Comparison of ENCODE assay signal across 9 mouse cellular contexts in genomic region chr11:60927264-60927663, GRCm38 (mm10). TPM values are rescaled to one million over a fixed set of nuclear protein-coding genes. Genes with fewer than 3 reads are reported as not detected.
DNase-seq lines count a peak whose midpoint lies in the region; ATAC-seq and TF ChIP-seq lines count a peak whose summit lies in the region.
"Had no signal": no experiment of that assay in that cellular context is flagged by ENCODE, and none has a peak within 500 bp of the region (broad histone marks: within the 10 kb centered on the region; RNA-seq: fewer than 3 reads in every experiment).

No protein-coding gene starts in this region.

- 0% methylated on average over 9 of the region's 9 CpGs for WGBS in forebrain, embryonic 12.5 days
- under 1% methylated on average over 9 of the region's 9 CpGs for WGBS in heart, postnatal 0 days
- under 1% methylated on average over 9 of the region's 9 CpGs for WGBS in liver, embryonic 14.5 days (ENCODE audit: insufficient replicate concordance)
- WGBS in neural tube, embryonic 12.5 days, result under 1% methylated on average over 9 of the region's 9 CpGs
- WGBS in stomach, postnatal 0 days, result under 1% methylated on average over 9 of the region's 9 CpGs

- DNase-seq in CH12.LX (ENCODE audit: extremely low read depth), result peak; percentile 97
- peak; percentile 95 for DNase-seq in c-Kit-positive CD71-positive TER-119-negative erythroid progenitor cells, embryonic 14.5 days (ENCODE audit: low read depth)
- peak; percentile 95 for DNase-seq in heart, postnatal 0 days (ENCODE audit: low spot score)
- peak; percentile 96 for DNase-seq in kidney, postnatal 36 days
- DNase-seq in liver, embryonic 14.5 days (ENCODE audit: low read depth in 3 of 3, low spot score in 3 of 3), result peak; percentile 91
- DNase-seq in stomach, postnatal 0 days (ENCODE audit: low spot score), result peak; percentile 96

- H3K27ac ChIP-seq in CH12.LX (ENCODE audit: insufficient read depth, low read depth), result no peak overlapping the region
- H3K27ac ChIP-seq in forebrain, embryonic 12.5 days, result 0 out of 2 replicates have a peak overlapping the region, but pooled peaks have one; percentile 3
- H3K27ac ChIP-seq in heart, postnatal 0 days (ENCODE audit: low read depth), result no peak overlapping the region
- H3K27ac ChIP-seq in liver, embryonic 14.5 days, result peak overlapping the region; percentile 47
- no peak overlapping the region for H3K27ac ChIP-seq in neural tube, embryonic 12.5 days
- H3K27ac ChIP-seq in stomach, postnatal 0 days (replicated peaks), result 0 out of 2 replicates have a peak overlapping the region, but pooled peaks have one; percentile 14
- H3K27ac ChIP-seq: macrophage had no signal

- in situ Hi-C loops in CH12.LX (cut with MboI; ENCODE audit: low pct_ligation_motif_present, low pct_unique_long_range_greater_than_20kb, low sequenced_read_pairs), result no loop called here

- dilution Hi-C loops in CH12.LX (cut with MboI; ENCODE audit: extremely low pct_ligation_motif_present, extremely low pct_unique_long_range_greater_than_20kb, low sequenced_read_pairs), result no loop called here

- TF ChIP-seq POLR2A in CH12.LX (IDR thresholded peaks at IDR 0.05; ENCODE audit: low read depth, low read length), result 0 out of 2 replicates have a peak, but pooled peaks have one; percentile 32

- H3K9ac ChIP-seq in CH12.LX (ENCODE audit: insufficient read depth, low read depth), result no peak overlapping the region
- H3K9ac ChIP-seq in forebrain, embryonic 12.5 days, result no peak overlapping the region
- no peak overlapping the region for H3K9ac ChIP-seq in heart, postnatal 0 days (replicated peaks; ENCODE audit: low read depth, low read length)
- H3K9ac ChIP-seq in liver, embryonic 14.5 days (replicated peaks), result peak overlapping the region; percentile 40
- no peak overlapping the region for H3K9ac ChIP-seq in neural tube, embryonic 12.5 days
- no peak overlapping the region for H3K9ac ChIP-seq in stomach, postnatal 0 days (ENCODE audit: low read length)

- peak; percentile 95 to 98 for TF ChIP-seq CTCF in CH12.LX (conservative IDR thresholded peaks at IDR 0.05 in 1 of 2, IDR thresholded peaks at IDR 0.05 in 1 of 2; ENCODE audit: low read depth in 2 of 2, low read length in 2 of 2)
- peak; percentile 95 for TF ChIP-seq CTCF in heart, postnatal 0 days (IDR thresholded peaks at IDR 0.05; ENCODE audit: low read depth)
- peak; percentile 96 for TF ChIP-seq CTCF in liver, embryonic 14.5 days (IDR thresholded peaks at IDR 0.05; ENCODE audit: low read depth)
- peak; percentile 96 for TF ChIP-seq CTCF in stomach, postnatal 0 days (IDR thresholded peaks at IDR 0.05; ENCODE audit: low read depth)

- TF ChIP-seq RAD21 in CH12.LX (IDR thresholded peaks at IDR 0.05; ENCODE audit: low read depth, low read length), result peak; percentile 95

- peaks cover under 1% of the 10 kb centered on the region; the same call in 1 of the 2 replicates for H3K79me2 ChIP-seq in CH12.LX (replicated peaks; ENCODE audit: control insufficient read depth, extremely low read depth, insufficient read depth, poor library complexity, severe bottlenecking)

- H3K4me3 ChIP-seq in CH12.LX (replicated peaks in 1 of 3; ENCODE audit: low read depth in 2 of 3, low read length in 2 of 3, poor library complexity in 1 of 3), result no peak overlapping the region
- H3K4me3 ChIP-seq in forebrain, embryonic 12.5 days (replicated peaks), result peak overlapping the region; percentile 16; the same call in 1 of the 2 replicates
- H3K4me3 ChIP-seq in heart, postnatal 0 days (ENCODE audit: low read depth, low read length), result no peak overlapping the region
- H3K4me3 ChIP-seq in liver, embryonic 14.5 days (ENCODE audit: insufficient read depth in 1 of 2, low read depth in 2 of 2, low read length in 2 of 2), result no peak overlapping the region
- H3K4me3 ChIP-seq in neural tube, embryonic 12.5 days, result no peak overlapping the region; the same call in 1 of the 2 replicates
- peak overlapping the region; percentile 18; the same call in 1 of the 2 replicates for H3K4me3 ChIP-seq in stomach, postnatal 0 days (ENCODE audit: low read depth, low read length)

- TF ChIP-seq EP300 in CH12.LX (IDR thresholded peaks at IDR 0.05; ENCODE audit: low read length), result no peak
- TF ChIP-seq EP300 in heart, postnatal 0 days (IDR thresholded peaks at IDR 0.05; ENCODE audit: low read depth), result no peak
- no peak for TF ChIP-seq EP300 in liver, embryonic 14.5 days (IDR thresholded peaks at IDR 0.05; ENCODE audit: low read depth)
- TF ChIP-seq EP300 in stomach, postnatal 0 days (optimal IDR thresholded peaks at IDR 0.05), result no peak

- H3K4me1 ChIP-seq in CH12.LX (ENCODE audit: control insufficient read depth in 1 of 2, insufficient read depth in 2 of 2), result peaks cover 6 to 38% of the 10 kb centered on the region in 2 experiments
- H3K4me1 ChIP-seq in forebrain, embryonic 12.5 days, result peaks cover 18% of the 10 kb centered on the region
- H3K4me1 ChIP-seq in heart, postnatal 0 days (ENCODE audit: control insufficient read depth, insufficient read depth), result peaks cover 8% of the 10 kb centered on the region
- H3K4me1 ChIP-seq in liver, embryonic 14.5 days (replicated peaks; ENCODE audit: control insufficient read depth in 2 of 2, insufficient read depth in 2 of 2, low read length in 1 of 2), result peaks cover 47 to 60% of the 10 kb centered on the region in 2 experiments
- peaks cover 12% of the 10 kb centered on the region; the same call in 1 of the 2 replicates for H3K4me1 ChIP-seq in neural tube, embryonic 12.5 days
- 0 out of 2 replicates have a peak, but pooled peaks cover 3% of the 10 kb centered on the region for H3K4me1 ChIP-seq in stomach, postnatal 0 days (replicated peaks; ENCODE audit: control insufficient read depth, insufficient read depth)

- ATAC-seq in forebrain, embryonic 12.5 days (ENCODE audit: low FRiP score), result peak; percentile 80
- peak; percentile 55 for ATAC-seq in heart, postnatal 0 days (ENCODE audit: insufficient read depth, low read depth)
- ATAC-seq in liver, embryonic 14.5 days (ENCODE audit: insufficient read depth), result peak; percentile 19; the same call in 1 of the 2 replicates
- ATAC-seq in neural tube, embryonic 12.5 days (ENCODE audit: low FRiP score, low read depth), result peak; percentile 67
- peak; percentile 82 for ATAC-seq in stomach, postnatal 0 days (ENCODE audit: low FRiP score, low TSS enrichment)

- H3K4me2 ChIP-seq in CH12.LX (ENCODE audit: insufficient read depth, low read depth, poor library complexity, severe bottlenecking), result peak overlapping the region; percentile 3; the same call in 1 of the 2 replicates
- H3K4me2 ChIP-seq in forebrain, embryonic 12.5 days, result peak overlapping the region; percentile 44
- H3K4me2 ChIP-seq in heart, postnatal 0 days (ENCODE audit: low read depth, low read length), result peak overlapping the region; percentile 28; the same call in 1 of the 2 replicates
- H3K4me2 ChIP-seq in liver, embryonic 14.5 days (ENCODE audit: low read depth), result peak overlapping the region; percentile 45
- peak overlapping the region; percentile 54 for H3K4me2 ChIP-seq in neural tube, embryonic 12.5 days (replicated peaks)
- peak overlapping the region; percentile 37 for H3K4me2 ChIP-seq in stomach, postnatal 0 days (replicated peaks; ENCODE audit: low read depth)

- H3K36me3 ChIP-seq in CH12.LX (replicated peaks in 1 of 2; ENCODE audit: control insufficient read depth in 1 of 2, insufficient read depth in 1 of 2, low read length in 1 of 2), result peaks cover 0 to 50% of the 10 kb centered on the region in 2 experiments
- H3K36me3 ChIP-seq in forebrain, embryonic 12.5 days (replicated peaks), result no peaks in the 10 kb centered on the region
- H3K36me3 ChIP-seq in heart, postnatal 0 days (replicated peaks; ENCODE audit: control insufficient read depth, insufficient read depth, low read length), result no peaks in the 10 kb centered on the region
- H3K36me3 ChIP-seq in liver, embryonic 14.5 days (replicated peaks; ENCODE audit: control insufficient read depth, insufficient read depth, low read depth), result no peaks in the 10 kb centered on the region
- no peaks in the 10 kb centered on the region for H3K36me3 ChIP-seq in neural tube, embryonic 12.5 days
- H3K36me3 ChIP-seq in stomach, postnatal 0 days (ENCODE audit: control insufficient read depth, insufficient read depth, low read length), result no peaks in the 10 kb centered on the region

- H3K27me3 ChIP-seq in CH12.LX (replicated peaks), result no peaks in the 10 kb centered on the region
- peaks cover 19% of the 10 kb centered on the region for H3K27me3 ChIP-seq in forebrain, embryonic 12.5 days
- no peaks in the 10 kb centered on the region for H3K27me3 ChIP-seq in heart, postnatal 0 days (ENCODE audit: control insufficient read depth, insufficient read depth, low read length)
- H3K27me3 ChIP-seq in liver, embryonic 14.5 days (ENCODE audit: control insufficient read depth, insufficient read depth, low read length), result no peaks in the 10 kb centered on the region
- no peaks in the 10 kb centered on the region for H3K27me3 ChIP-seq in neural tube, embryonic 12.5 days (replicated peaks)
- no peaks in the 10 kb centered on the region for H3K27me3 ChIP-seq in stomach, postnatal 0 days (ENCODE audit: control insufficient read depth, insufficient read depth, low read length)

- H3K9me3 ChIP-seq in CH12.LX (replicated peaks; ENCODE audit: low read length), result no peaks in the 10 kb centered on the region
- H3K9me3 ChIP-seq in forebrain, embryonic 12.5 days, result no peaks in the 10 kb centered on the region
- no peaks in the 10 kb centered on the region for H3K9me3 ChIP-seq in heart, postnatal 0 days (replicated peaks; ENCODE audit: control insufficient read depth, low read length)
- H3K9me3 ChIP-seq in liver, embryonic 14.5 days (ENCODE audit: control insufficient read depth, low read length), result no peaks in the 10 kb centered on the region
- H3K9me3 ChIP-seq in neural tube, embryonic 12.5 days, result no peaks in the 10 kb centered on the region
- H3K9me3 ChIP-seq in stomach, postnatal 0 days (ENCODE audit: control insufficient read depth, low read length), result no peaks in the 10 kb centered on the region

RNA-seq across cellular contexts. Expression of gene Map2k3, which starts 4.6 kb away (rescaled TPM):
- total RNA-seq in CH12.LX (2012; rRNA removed) (35.2 and 35.5 TPM in 2 replicates), CH12.LX (2014; rRNA removed) (11.2 and 13.7 TPM in 2 replicates)
- polyA plus RNA-seq in CH12.LX (2012; ENCODE audit: insufficient read length, low read depth), result 87.6 and 92.5 TPM in 2 replicates
- polyA plus RNA-seq in forebrain, embryonic 12.5 days (2016; fragmentation: Nextera tagmentation; extraction: Ambion mirVana), result 40.5 and 43.7 TPM in 2 replicates
- 32.6 and 35.7 TPM in 2 replicates for total RNA-seq in heart, postnatal 0 days (2014; rRNA removed; ENCODE audit: low replicate concordance)
- 48.3 and 48.6 TPM in 2 replicates for polyA plus RNA-seq in heart, postnatal 0 days (2015; fragmentation: Nextera tagmentation; extraction: Ambion mirVana)
- 37.0 and 44.7 TPM in 2 replicates for polyA plus RNA-seq in liver, embryonic 14.5 days (2012; rRNA removed)
- polyA plus RNA-seq in liver, embryonic 14.5 days (2014; fragmentation: Nextera tagmentation; extraction: Ambion mirVana), result 100 and 124 TPM in 2 replicates
- 40.7 and 41.7 TPM in 2 replicates for polyA plus RNA-seq in neural tube, embryonic 12.5 days (2016; fragmentation: Nextera tagmentation; extraction: Ambion mirVana)
- polyA plus RNA-seq in stomach, postnatal 0 days (2015; fragmentation: Nextera tagmentation; extraction: Ambion mirVana), result 105 and 108 TPM in 2 replicates

RNA-seq across cellular contexts. Expression of gene Natd1, which starts 12.7 kb away (rescaled TPM):
- 3.1 and 5.0 TPM in 2 replicates for total RNA-seq in CH12.LX (2012; rRNA removed)
- total RNA-seq in CH12.LX (2014; rRNA removed), result 1.9 and 2.1 TPM in 2 replicates
- polyA plus RNA-seq in CH12.LX (2012; ENCODE audit: insufficient read length, low read depth), result 4.3 and 5.2 TPM in 2 replicates
- polyA plus RNA-seq in forebrain, embryonic 12.5 days (2016; fragmentation: Nextera tagmentation; extraction: Ambion mirVana), result 24.1 and 29.9 TPM in 2 replicates
- total RNA-seq in heart, postnatal 0 days (2014; rRNA removed; ENCODE audit: low replicate concordance), result 25.2 and 32.1 TPM in 2 replicates
- polyA plus RNA-seq in heart, postnatal 0 days (2015; fragmentation: Nextera tagmentation; extraction: Ambion mirVana), result 11.2 and 13.1 TPM in 2 replicates
- polyA plus RNA-seq in liver, embryonic 14.5 days (2012; rRNA removed), result 10.7 and 14.0 TPM in 2 replicates
- polyA plus RNA-seq in liver, embryonic 14.5 days (2014; fragmentation: Nextera tagmentation; extraction: Ambion mirVana), result 11.1 and 15.0 TPM in 2 replicates
- 27.2 and 28.8 TPM in 2 replicates for polyA plus RNA-seq in neural tube, embryonic 12.5 days (2016; fragmentation: Nextera tagmentation; extraction: Ambion mirVana)
- polyA plus RNA-seq in stomach, postnatal 0 days (2015; fragmentation: Nextera tagmentation; extraction: Ambion mirVana), result 6.7 and 8.3 TPM in 2 replicates

RNA-seq across cellular contexts. Expression of gene Tmem11, which starts 48.2 kb away (rescaled TPM):
- total RNA-seq in CH12.LX (2012; rRNA removed) (83.0 and 83.6 TPM in 2 replicates), CH12.LX (2014; rRNA removed) (62.8 and 71.1 TPM in 2 replicates)
- 112 and 117 TPM in 2 replicates for polyA plus RNA-seq in CH12.LX (2012; ENCODE audit: insufficient read length, low read depth)
- polyA plus RNA-seq in forebrain, embryonic 12.5 days (2016; fragmentation: Nextera tagmentation; extraction: Ambion mirVana), result 49.6 and 52.1 TPM in 2 replicates
- total RNA-seq in heart, postnatal 0 days (2014; rRNA removed; ENCODE audit: low replicate concordance), result 45.2 and 54.8 TPM in 2 replicates
- polyA plus RNA-seq in heart, postnatal 0 days (2015; fragmentation: Nextera tagmentation; extraction: Ambion mirVana), result 56.2 and 58.6 TPM in 2 replicates
- polyA plus RNA-seq in liver, embryonic 14.5 days (2012; rRNA removed), result 30.9 and 35.7 TPM in 2 replicates
- polyA plus RNA-seq in liver, embryonic 14.5 days (2014; fragmentation: Nextera tagmentation; extraction: Ambion mirVana), result 25.1 and 27.5 TPM in 2 replicates
- polyA plus RNA-seq in neural tube, embryonic 12.5 days (2016; fragmentation: Nextera tagmentation; extraction: Ambion mirVana), result 52.3 and 53.0 TPM in 2 replicates
- 39.8 and 42.1 TPM in 2 replicates for polyA plus RNA-seq in stomach, postnatal 0 days (2015; fragmentation: Nextera tagmentation; extraction: Ambion mirVana)

Comparison
In these comparisons a context has a peak if more than half of its experiments do, and no peak if none do; other contexts are left out.
1. H3K27ac ChIP-seq: peak in forebrain, embryonic 12.5 days (single experiment), liver, embryonic 14.5 days (single experiment) and stomach, postnatal 0 days (single experiment); none in CH12.LX (single experiment), heart, postnatal 0 days (single experiment) and neural tube, embryonic 12.5 days (single experiment).
2. H3K4me2 ChIP-seq: peak in every context shown above with its lines; median percentile 54 in neural tube, embryonic 12.5 days; 45 in liver, embryonic 14.5 days; 44 in forebrain, embryonic 12.5 days; 37 in stomach, postnatal 0 days; 28 in heart, postnatal 0 days; 3 in CH12.LX.
3. H3K4me3 ChIP-seq: peak in forebrain, embryonic 12.5 days (single experiment) and stomach, postnatal 0 days (single experiment); none in CH12.LX (0 of 3), heart, postnatal 0 days (single experiment), liver, embryonic 14.5 days (0 of 2) and neural tube, embryonic 12.5 days (single experiment).
4. ATAC-seq: peak in every context shown above with its lines; median percentile 82 in stomach, postnatal 0 days; 80 in forebrain, embryonic 12.5 days; 67 in neural tube, embryonic 12.5 days; 55 in heart, postnatal 0 days; 19 in liver, embryonic 14.5 days.
5. Peak in every context shown above with its lines, with median percentiles within 50 percentile points of each other: DNase-seq and CTCF ChIP-seq.